Mouse (Mus musculus) ovary, adult 18-20 months (tissue): ENCODE results near the gene Sept6.

Source experiments
- DNase-seq: peaks from one replicate; pipeline ENCODE4 v3.0.0; 2022; ENCODE audit warnings: low spot score, mixed read lengths

Gene Sept6

DNA sequence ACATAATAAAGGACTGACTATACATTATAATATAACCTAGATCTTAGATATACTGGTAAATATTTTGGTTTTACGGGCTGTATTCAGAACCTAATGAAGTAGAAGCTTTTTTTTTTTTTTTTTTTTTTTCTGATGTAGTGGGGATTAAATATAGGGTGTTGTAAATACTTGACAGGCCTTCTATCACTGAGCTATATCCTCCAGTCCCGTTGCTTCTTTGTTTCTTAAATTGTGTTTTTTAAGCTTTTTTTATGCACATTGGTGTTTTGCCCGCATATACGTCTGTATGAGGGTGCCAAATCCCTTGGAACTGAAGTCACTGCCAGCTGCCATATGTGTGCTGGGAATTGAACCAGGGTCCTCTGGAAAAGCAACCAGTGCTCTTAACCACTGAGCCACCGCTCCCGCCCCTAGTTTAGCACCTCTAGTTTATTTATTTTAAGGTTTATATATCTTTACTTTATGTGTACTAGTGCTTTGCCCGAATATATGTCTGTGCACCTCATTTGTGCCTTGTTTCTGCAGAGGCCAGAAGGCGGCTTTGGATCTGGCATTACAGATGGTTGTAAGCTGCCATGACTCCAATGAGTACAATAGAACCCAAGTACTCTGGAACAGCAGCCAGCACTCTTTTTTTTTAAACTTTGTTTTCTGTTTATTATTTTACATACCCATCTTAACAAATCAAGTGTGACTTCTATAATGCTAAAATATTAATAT is 126.8 kb downstream of the Sept6 start:
- DNase-seq = no peak

DNA sequence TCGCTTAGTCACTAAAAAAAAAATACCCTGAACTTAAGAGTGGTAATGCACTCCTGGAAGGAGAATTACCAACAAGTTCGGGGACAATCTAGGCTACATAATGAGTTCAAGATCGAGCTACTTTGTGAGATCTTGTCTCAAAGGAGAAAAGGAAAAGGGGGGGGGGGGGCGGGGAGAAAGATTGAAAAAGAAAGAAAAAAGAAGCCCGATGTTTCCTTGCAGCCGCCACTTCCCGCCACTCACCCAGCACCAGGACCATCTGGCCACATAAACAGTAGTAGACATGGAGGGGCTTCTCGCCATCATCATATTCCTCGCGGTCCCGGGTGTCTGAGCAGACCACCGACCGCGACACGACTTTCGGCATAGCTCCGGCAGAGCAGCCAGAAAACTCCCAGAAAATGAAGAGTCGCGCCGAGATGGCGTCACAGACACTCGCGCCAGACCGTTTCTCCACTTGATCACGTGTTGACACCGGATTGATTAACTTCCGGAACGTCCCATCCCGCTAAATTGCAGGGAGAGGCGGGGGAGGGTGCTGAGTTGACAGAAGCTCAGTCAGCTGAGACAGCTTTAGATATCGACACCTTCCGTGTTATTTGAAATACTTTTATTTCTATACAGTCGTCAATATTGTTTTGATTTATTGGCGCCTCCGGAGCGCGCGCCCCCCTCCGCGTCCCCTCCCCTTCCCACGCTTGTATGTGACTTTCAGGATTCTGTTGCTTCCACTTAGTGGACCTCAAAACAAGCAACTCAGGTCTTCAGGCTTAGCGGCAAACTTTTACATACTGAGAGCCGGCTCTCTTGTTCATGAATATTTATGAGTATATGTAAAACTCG is 127.6 kb downstream of the Sept6 start:
- DNase-seq = peak; percentile 62
